Mouse (Mus musculus) heart, adult 8-10 months (tissue): Measurements from ENCODE around the gene Klrb1c. TPM values are rescaled to one million over a fixed set of nuclear protein-coding genes. Genes with fewer than 3 reads are reported as not detected.
"Not testable (repeated sequence)": the region's sequence is repeated elsewhere in the genome, so short reads cannot be mapped to it uniquely, and the experiment has no call there.

Experiments
- DNase-seq: peaks from one replicate; pipeline ENCODE4 v3.0.0; 2022; ENCODE audit warnings: low spot score
- total RNA-seq, 4 experiments: library from RNA; stranded (reverse); gene quantifications; 2 replicates each; pipeline ENCODE4 v1.2.4; 2022

Klrb1c gene
- total RNA-seq, 4 experiments from 2014 or later = 0.14 to 0.32 (median 0.31) TPM; not detected in 1

GRCm38 (mm10) chr6:128797936-128798771 lies 9.1 kb upstream of the Klrb1c start:
- DNase-seq = no peak

- DNase-seq = no peak
These were observed 8.3 kb upstream of the Klrb1c start for GRCm38 (mm10) chr6:128797185-128797905.

- no peak for DNase-seq
These were observed 7.4 kb upstream of the Klrb1c start for GRCm38 (mm10) chr6:128796321-128796955.

- DNase-seq = no peak
These were observed 4.7 kb upstream of the Klrb1c start for GRCm38 (mm10) chr6:128793734-128794133.

- DNase-seq = not testable (repeated sequence)
These were observed 1.5 kb upstream of the Klrb1c start for GRCm38 (mm10) chr6:128790491-128790994.

GRCm38 (mm10) chr6:128788517-128788916 lies 498 bp downstream of the Klrb1c start:
- DNase-seq = no peak

GRCm38 (mm10) chr6:128786396-128786795 lies 2.6 kb downstream of the Klrb1c start:
- not testable (repeated sequence) for DNase-seq

- no peak for DNase-seq
These were observed 19.3 kb downstream of the Klrb1c start for GRCm38 (mm10) chr6:128769481-128770253.

- DNase-seq = no peak
These were observed 21.0 kb downstream of the Klrb1c start for GRCm38 (mm10) chr6:128768047-128768446.

- DNase-seq = not testable (repeated sequence)
These were observed 22.3 kb downstream of the Klrb1c start for GRCm38 (mm10) chr6:128766486-128767254.

- no peak for DNase-seq
These were observed 23.8 kb downstream of the Klrb1c start for GRCm38 (mm10) chr6:128765211-128765610.

GRCm38 (mm10) chr6:128764598-128764997 lies 24.4 kb downstream of the Klrb1c start:
- DNase-seq = no peak

- DNase-seq = peak; percentile 97
These were observed 25.1 kb downstream of the Klrb1c start for GRCm38 (mm10) chr6:128763736-128764523.

GRCm38 (mm10) chr6:128762892-128763670 lies 25.9 kb downstream of the Klrb1c start:
- not testable (repeated sequence) for DNase-seq

- DNase-seq = no peak
These were observed 27.9 kb downstream of the Klrb1c start for GRCm38 (mm10) chr6:128761144-128761540.

- DNase-seq = peak; percentile 93
These were observed 28.4 kb downstream of the Klrb1c start for GRCm38 (mm10) chr6:128760416-128761143.

GRCm38 (mm10) chr6:128760016-128760415 lies 29.0 kb downstream of the Klrb1c start:
- DNase-seq = peak; percentile 94
